Mouse (Mus musculus): ENCODE measurements around the gene Gper1. TPM values are rescaled to one million over a fixed set of nuclear protein-coding genes. Genes with fewer than 3 reads are reported as not detected.

The Gper1 gene
- 1 to 10 TPM; 3.0 to 3.5 TPM for total RNA-seq (2021)
- long read RNA-seq, experiment 1, transcript Gper1-201 (3 exons, 2,537 nt): major isoform, 6 of 7 reads
- long read RNA-seq, experiment 1, partial matches to known transcripts: 1 of 7 reads
- long read RNA-seq, experiment 1, other reads (novel, unspliced or antisense): 0 of 7 reads
- long read RNA-seq, experiment 2, transcript Gper1-201 (3 exons, 2,537 nt): major isoform, 5 of 7 reads
- long read RNA-seq, experiment 2, partial matches to known transcripts: 0 of 7 reads
- long read RNA-seq, experiment 2, other reads (novel, unspliced or antisense): 1 of 7 reads

DNA sequence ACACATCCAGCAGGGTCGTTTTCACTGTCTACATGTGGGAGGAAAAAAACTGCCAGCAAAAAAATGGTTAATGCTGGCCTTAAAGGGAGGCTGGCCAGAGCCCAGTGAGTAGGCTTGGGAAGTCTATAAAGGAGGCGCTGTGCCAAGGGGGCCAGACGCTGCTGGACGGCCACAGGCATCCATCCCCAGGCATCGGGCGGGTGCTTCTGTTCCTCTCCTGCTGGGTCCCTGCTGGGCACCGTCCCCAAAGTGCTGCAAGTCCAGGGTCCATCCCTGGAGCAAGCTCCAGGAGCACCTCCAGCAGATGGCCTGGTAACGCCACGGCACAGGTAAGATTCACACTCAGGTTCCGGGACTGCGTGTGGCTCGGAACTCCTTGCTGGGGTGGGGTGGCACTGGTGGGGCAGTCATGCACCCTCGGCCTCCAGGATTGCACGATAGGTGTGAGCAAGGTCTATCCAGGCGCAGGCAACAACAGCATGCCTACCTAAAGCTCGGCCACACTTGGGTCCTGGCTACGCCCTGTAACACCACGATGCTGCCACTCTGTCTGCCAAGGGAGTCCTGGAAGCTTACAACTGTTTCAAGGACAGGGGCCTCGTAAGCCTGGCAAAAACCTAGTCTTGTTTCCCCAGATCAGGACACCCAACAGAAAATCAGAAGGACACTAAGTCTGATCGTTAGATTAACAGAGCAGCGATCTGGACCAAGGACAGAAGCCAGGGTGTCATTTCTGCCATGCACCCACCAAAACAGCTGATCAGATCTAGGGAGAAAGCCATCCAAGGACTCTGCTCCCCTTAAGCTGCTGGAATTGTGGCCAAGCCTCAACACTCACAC is at the start of gene Gper1:
Gper1 (plus strand) TSS at position 126 of the 840 bp plus-strand sequence.
- DNase-seq (ENCODE audit: low spot score in 2 of 2): peak in 1 of 2 experiments; percentile 69

DNA sequence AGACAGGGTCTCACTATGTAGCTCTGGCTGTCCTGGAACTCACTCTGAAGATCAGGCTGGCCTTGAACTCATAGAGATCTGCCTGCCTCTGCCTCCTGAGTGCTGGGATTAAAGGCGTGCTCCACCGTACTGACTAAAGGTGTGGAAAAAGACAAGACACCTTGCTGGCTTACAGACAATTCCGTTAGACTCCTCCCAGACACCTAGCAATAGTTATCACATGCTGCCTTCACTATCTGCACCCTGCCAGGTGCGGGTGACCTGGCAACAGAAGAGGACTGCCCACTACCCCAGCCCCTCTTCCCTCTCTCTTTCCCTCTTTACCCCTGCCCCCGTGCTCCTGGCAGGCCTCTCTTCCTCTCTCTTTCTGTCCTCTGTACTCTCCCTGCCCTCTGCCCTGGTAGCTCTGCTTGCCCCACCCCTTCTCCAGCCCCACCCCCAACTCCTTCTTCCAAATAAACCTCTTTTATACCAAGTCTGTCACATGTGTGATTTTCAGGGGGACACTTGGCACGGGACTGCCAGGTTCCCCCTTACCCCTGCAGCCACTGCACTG is 49.0 kb upstream of the Gper1 start:
- no peak for DNase-seq (ENCODE audit: low spot score in 2 of 2)

DNA sequence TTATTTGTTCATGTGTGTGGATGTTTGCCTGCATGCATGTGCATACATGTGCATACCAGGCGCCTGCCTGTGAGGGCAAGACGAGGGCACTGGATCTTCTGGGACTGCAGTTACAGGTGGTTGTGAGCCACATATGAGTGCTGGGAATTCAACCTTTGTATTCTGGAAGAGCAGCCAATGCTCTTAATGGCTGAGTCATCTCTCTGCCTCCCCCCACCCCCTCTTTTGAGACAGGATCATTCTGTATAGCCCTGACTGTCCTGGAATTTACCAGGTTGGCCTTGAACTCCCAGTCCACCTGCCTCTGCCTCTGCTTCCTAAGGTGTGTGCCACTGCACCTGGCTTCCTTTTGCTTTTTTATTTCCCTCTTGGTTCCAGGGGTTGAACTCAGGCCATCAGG is 48.1 kb upstream of the Gper1 start:
- DNase-seq (ENCODE audit: low spot score in 2 of 2): no peak

DNA sequence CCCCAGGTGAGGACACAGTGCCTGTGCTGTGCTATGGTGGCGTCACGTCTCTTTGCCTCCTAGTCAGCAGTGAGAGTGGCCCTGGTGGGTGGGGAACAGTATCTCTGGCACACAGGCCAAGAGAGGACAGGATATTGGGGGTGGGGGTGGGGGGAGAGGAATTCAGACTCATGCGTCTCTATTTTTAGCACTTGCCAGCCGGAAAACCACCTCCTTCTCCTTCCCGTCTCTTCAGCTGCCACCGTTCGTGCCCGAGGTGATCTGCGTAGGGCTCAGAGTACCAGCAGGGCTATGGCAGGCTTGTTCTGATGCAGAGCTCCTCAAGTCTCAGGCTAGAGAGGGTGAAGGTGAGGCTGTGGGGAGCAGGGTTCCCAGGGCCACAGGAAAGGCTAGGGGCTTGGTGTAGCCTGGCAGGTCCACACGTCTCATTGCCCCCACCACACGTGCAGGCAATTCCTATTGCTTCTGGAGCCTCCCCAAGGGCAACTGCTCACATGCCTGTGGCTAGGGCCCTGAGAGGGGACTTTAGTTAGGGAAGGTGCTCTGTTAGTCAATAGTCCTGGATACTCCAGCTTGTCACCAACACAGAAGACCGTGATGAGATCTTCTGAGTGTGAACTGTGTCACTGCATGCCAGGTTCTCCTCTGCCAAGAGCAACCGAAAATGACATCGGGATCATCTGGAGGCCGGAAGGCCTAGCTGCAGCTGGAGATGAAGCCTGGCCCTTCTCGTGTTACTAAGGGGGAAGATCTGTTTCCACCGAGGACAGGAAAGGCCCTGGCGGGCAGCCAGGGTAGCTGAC is 45.3 kb upstream of the Gper1 start, which contains the start of gene Gpr146:
Gpr146 (plus strand) TSS at position 230 of the 803 bp plus-strand sequence.
- DNase-seq (ENCODE audit: low spot score in 2 of 2): no peak

DNA sequence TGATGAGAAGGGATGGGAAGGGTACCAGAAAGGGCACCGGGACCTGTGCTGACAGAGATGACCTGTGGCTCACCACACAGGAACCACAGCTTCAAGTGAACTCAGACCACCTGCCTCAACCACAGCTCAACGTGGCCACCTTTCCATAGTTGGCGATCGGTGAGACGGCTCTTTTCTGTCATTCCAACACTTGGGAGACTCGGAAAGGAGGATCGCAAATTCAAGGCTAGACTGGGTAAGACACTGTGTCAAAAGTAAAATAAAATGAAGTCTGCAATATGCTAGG is 44.7 kb upstream of the Gper1 start:
- DNase-seq (ENCODE audit: low spot score in 2 of 2): no peak

DNA sequence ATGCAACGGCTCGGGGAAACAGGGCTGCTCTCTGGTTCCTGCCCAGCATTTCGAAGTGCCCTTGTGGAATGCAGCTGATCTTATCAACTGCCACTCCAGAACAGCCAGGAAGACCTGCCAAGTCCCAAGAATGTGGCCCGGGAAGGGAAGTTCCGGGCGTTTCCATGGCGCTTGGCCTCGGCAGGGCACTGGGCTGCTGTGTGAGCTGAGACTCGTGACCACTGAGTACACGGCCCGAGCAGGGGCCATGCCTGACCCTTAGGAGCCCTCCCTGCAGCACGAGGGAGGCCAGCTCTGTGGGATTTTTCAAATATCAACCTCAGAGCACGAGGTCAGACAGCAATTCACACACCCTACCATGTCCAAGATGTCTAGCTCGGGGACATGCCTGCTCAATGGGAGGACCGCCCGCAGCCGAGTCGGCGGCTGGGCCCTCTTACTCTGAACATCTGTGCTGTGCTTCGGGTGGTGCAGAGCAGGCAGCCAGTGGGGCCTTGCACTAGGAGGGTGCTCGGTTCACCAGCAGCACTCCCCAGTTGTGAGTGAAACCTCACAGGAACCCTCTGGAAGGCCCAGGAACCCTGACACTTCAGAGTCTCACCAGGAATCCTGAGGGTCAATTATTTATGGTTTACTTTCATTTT is 43.8 kb upstream of the Gper1 start:
- no peak for DNase-seq (ENCODE audit: low spot score in 2 of 2)

DNA sequence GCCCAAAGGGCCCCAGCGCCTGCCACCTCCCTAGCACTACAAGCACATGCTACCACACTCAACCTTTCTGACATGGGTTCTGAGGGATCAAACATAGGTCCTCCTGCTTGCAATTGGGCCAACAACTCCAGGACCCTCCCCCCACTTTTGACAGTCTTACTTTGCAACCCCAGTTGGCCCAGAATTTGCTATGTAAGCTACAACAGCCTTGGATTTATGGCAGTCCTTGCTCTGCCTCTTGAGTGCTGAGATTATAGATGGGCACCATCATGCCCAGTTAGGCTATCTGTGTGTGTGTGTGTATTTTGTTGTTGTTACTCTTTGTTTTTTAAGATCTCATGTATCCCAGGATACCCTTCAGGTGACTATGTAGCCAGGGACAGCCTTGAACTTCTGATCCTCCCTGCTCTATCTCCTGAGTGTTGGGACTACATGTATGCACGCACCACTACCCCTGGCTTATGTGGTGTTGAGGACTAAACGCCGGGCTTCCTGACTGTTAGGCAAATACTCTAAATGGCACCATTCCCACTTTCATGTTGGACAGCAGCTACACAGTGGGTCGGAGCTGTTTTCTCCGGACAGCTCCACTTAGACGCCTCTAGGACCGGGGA is 43.1 kb upstream of the Gper1 start:
- DNase-seq (ENCODE audit: low spot score in 2 of 2): no peak

DNA sequence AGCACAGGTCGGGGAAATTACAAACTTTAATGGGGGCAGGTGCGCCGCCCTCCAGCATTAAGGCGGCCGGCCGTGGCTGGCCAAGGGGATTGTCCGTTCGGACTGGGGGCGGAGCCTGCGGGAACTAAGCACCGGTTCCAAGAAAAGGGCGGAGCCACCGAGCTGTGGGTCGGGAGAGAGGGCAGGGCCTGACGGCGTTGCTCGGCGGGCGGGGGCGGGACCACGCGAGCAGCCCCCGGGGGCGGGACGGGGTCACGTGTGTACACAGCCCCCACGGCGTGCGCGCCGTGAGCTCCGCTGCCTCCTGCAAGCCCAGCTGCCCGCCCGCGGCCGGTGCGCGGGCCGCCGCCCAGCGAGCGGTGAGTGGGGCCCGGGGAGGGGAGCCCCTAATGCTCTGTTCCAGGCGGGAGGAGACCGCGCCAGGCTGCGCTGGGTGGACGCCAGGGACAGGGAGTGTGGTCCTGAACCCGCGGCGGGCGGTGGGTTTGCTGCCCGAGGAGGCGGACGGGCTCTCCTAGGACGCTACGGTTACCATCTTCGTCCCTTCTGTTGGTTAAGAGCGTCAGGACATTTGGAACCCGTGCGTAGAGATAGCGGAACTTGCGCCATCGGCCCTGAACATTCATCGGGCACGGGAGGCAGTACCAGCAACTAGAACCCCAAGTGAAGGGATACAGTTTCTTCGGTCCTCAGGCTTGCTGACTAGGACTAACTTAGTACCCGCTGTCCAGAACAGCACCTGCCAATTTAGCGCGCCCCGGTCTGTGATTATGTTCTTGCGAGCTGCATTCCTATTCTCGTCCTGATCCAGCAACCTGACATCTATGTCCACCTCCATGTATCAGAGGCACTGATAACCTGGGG is 42.3 kb upstream of the Gper1 start:
- peak; percentile 79 to 90 for DNase-seq (ENCODE audit: low spot score in 2 of 2)

DNA sequence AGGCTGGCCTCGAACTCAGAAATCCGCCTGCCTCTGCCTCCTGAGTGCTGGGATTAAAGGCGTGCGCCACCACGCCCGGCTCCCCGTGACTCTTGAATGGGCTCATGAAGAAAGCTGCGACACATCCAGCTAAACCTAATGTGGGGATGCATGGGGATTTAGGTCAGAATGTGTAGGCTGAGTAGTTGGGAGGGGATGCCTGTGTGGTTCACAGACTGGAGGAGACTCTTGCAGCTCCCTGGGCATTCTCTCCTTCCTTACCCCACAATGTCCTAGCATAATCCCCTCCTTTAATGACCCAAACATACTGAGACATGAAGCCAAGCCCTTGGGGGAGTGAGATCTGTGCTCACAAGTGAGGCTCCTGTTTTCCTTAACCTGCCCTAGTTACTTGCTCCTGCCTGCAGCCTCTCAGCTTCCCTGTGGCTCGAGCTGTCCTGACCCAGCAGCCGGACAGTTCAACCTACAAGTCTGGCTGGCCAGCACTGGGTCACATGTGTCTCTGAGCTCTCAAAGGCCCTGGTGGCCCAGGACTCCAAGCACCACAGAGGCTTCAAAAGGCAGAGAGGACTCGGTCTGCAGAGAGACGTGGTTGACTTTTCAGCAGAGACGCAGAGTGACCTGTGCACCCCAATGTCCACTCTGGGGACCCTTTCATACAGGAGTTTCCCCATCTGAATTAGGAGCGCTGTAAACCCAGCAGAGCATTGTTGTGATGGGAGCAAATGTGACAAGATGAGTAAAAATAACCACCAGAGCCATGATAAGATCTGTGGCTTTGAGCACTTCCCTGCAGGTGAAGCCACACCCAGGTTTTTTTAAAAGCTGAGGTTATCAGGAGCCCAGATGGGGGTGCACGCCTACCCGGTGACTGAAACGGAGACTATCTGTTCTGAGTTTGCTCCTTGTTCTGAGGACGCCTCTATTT is 41.1 kb upstream of the Gper1 start:
- DNase-seq (ENCODE audit: low spot score in 2 of 2): no peak

DNA sequence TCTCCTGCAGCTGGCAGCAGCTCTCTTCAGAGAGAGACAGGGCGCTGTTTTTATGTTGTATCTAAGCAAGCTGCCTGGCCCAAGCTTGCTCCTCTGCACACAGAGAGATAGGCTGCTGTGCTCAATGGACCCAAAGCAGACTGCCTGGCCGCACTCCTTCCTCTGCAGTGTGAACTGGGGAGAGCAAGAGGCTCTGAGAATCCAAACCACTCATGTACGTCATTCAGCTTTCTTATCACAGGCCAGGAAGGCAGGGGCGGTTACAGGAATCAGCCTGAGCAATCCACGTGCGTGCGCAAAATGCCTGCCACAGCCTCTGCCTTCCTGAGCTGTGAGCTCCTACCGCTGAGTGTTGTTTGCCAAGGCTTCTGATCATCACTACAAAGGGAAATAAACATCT is 40.2 kb upstream of the Gper1 start:
- peak in 1 of 2 experiments; percentile 46 for DNase-seq (ENCODE audit: low spot score in 2 of 2)

DNA sequence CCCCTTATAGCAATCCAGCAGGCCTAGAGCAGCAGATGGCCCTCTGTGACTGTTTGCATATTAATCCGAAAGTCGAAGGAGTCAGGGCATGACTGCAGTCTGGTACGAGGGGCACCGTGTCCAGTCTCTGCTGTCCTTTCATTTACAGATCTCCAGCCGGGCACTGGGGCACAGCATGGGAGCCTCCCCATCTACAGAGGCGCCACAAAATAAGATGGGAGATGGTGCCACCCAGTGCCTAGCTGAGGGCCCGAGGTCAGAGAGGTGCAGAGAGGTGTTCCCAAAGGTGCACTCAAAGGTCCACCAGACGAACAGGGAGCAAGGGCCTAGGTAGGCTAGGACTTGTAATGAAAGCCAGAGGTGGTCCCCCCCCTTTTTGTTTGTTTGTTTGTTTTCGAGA is 39.7 kb upstream of the Gper1 start:
- DNase-seq (ENCODE audit: low spot score in 2 of 2): no peak

DNA sequence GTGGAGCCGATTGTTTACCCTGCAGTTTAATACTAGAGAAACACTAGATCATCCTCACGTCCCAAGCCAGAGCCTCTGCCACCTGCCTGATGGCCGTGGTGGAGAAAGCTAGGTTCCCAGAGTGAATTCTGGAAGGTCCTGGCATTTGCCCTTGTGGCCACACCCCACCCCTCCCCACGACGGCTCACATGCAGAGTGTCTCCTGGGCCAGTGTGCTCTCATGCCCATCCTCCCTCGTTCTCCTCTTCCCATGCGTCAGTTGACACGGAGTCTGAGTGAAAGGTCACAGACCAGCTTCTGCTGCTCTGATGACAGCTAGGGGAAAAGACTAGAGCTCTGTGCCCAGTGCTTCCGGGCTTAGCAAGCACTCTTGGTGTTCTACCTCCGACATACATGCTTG is 38.4 kb upstream of the Gper1 start:
- no peak for DNase-seq (ENCODE audit: low spot score in 2 of 2)

DNA sequence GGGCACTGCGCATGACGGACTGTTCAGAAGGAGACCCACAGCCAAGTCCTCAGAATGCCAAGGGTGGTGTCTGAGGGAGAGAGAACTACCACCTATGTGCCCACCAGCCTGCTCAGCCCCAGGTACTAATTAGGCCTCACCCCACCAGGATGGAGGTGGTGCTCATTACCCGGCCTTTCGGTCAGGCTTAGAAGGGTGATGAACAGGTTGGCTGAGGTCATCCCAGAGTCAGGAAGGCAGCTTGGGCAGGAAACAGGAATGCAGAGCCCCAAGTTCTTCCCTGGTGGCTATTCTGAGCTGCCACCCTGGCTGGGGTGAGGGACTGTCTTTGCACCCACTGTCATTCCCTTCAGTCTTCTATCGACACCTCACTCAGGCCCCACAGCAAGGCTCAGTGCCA is 36.9 kb upstream of the Gper1 start:
- DNase-seq (ENCODE audit: low spot score in 2 of 2): no peak

DNA sequence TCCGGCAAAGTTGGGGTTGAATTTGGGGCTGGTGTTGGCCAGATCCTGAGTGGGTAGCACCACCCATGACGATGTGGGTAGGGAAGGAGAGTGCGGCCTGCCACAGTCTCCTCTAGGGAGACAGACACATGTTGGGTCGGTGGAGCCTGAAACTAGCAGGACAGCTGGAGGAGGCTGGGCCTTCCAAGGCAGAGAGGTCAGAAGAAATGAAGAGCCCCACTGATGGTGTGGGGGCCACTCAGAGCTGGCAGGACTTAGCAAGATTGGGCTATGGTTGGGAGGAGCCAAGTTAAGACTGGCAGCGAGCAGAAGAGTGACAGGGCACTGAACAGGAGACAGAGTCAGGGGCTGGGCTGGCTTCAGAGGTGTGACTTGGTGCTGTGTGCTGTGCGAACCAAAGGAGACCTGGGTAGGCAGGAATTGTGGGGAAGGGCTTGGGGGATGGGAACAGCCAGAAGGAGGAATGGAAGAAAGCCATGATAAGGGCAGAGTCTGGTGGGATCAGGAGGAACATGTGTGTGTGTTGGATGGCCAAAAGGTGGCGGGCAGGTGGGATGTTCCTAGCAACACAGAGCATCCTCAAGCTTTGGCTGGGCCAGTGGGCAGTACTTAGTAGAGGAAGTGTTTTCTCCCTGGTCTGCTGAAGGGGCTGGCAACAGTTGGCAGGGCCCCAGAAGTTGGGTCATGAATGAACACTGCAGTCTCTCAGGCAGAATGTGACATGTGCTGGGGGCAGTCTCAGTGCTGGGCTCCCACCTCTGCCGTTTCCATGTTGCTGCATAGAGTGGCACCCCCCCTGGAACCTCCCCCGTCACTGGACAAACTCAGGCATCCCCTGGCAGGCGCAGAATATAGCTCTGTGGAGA is 35.4 kb upstream of the Gper1 start:
- no peak for DNase-seq (ENCODE audit: low spot score in 2 of 2)

DNA sequence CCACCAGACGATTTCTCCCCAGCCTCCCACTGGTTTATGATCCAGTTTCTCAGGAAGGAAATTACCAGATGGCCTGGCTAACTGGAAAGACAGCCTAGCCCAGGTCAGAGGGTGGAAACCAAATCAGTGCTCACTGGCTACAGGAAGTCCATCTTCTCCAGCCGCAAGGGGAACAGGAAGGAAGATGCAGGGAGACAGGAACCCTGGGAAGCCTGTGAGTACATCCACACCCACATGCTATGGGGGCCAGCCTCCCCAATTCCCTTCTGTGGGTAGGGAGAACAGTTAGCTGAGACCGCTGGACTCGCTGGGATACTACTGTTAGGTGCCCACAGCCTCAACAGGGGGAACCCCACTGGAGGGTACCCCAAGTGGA is 34.8 kb upstream of the Gper1 start:
- no peak for DNase-seq (ENCODE audit: low spot score in 2 of 2)

DNA sequence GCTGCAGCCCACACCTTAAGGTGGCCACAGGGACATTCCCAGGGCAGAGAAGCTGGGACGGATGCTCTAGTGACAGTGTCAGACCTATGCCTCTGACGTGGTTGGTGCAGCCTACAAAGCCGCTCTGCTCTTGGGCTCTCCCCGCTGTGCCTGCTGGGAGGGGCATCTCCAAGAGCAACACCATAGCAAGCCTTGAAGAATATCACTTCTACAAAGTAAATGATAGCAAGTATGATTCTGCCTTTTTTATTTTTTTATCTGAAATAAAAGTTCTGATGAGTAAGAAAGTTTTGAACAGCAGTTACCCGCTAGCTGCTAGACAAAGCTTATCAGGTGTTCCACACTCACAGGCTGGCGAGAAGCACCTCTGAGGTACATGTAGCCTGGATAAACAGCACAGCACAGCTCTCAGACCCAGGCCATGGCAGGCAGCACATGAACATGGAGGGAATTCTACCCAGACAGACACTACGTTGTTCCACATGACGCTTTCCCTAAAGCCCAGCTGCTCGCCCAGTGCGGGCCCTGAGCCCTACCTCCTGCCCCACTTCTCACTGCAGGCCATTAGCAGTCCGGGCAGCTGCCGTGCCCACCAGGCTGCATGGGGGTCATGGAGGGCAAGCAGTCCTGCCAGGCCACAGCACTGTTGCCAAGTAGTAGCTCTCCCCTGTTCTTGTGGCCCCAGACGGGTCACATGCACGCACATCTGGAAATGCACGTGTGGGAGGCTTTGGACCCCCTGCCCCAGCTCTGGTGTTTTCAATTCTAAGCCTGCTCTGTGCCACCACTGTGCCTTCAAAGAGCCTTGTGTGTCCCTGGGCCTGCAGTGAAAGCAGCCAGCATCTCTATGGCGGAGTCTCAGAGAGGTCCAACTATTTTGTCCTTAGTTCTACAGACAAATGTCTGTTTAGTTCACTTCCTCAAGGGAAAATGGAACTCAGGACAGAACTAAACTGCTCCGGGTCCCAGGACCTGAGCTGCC is 34.0 kb upstream of the Gper1 start:
- DNase-seq (ENCODE audit: low spot score in 2 of 2): peak; percentile 68 to 73

All from layer of hippocampus, postnatal 14 days (tissue).